In the genomic region with DNA sequence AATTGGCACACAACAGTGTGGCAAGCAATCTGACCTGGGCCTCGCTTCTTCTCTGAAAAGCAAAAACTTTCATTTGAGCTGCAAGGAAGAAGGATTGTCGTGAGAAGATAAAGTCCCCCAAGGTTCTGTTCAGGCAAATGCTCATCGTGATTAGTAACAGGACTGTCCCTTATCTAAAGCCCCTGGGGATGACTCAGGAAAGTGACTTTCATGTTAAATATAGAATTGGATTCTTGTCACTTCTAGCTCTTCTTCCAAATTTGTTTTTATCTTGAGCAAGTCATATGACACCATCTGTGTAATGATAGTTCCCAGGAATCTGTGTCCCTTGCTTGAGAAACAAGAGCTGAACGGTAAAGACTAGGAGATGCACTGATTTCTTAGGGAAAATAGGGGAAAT, we compare ENCODE assay signal across 15 mouse cellular contexts.
"Had no signal": no experiment of that assay in that cellular context is flagged by ENCODE, and none has a peak within 500 bp of the region (broad histone marks: within the 10 kb centered on the region; RNA-seq: fewer than 3 reads in every experiment).

No protein-coding gene starts in this region.

- H3K4me1 ChIP-seq: neural tube, embryonic 15.5 days; stomach, embryonic 15.5 days had no signal

- H3K4me3 ChIP-seq: neural tube, embryonic 15.5 days; stomach, embryonic 15.5 days had no signal

- H3K36me3 ChIP-seq: neural tube, embryonic 15.5 days; stomach, embryonic 15.5 days had no signal

- H3K9ac ChIP-seq: neural tube, embryonic 15.5 days; stomach, embryonic 15.5 days had no signal

- DNase-seq: retina, postnatal 1 day; right cerebral cortex, adult 18-20 months; right cerebral cortex, postnatal 14 days; right cerebral cortex, postnatal 25 days; right cerebral cortex, postnatal 4 days; spleen, adult 18-20 months; thymus, adult 18-20 months; thymus, adult 2 months; thymus, postnatal 14 days; thymus, postnatal 25 days; thymus, postnatal 36 days; thymus, postnatal 4 days had no signal

- H3K9me3 ChIP-seq: neural tube, embryonic 15.5 days; stomach, embryonic 15.5 days had no signal

- H3K27me3 ChIP-seq: neural tube, embryonic 15.5 days; stomach, embryonic 15.5 days had no signal

- H3K27ac ChIP-seq: neural tube, embryonic 15.5 days; stomach, embryonic 15.5 days; stomach, postnatal 0 days had no signal
